Mouse (Mus musculus): ENCODE measurements around the gene Foxo4. TPM values are rescaled to one million over a fixed set of nuclear protein-coding genes. Genes with fewer than 3 reads are reported as not detected.

The Foxo4 gene
- polyA plus RNA-seq, 1 experiment: 20.9 TPM

DNA sequence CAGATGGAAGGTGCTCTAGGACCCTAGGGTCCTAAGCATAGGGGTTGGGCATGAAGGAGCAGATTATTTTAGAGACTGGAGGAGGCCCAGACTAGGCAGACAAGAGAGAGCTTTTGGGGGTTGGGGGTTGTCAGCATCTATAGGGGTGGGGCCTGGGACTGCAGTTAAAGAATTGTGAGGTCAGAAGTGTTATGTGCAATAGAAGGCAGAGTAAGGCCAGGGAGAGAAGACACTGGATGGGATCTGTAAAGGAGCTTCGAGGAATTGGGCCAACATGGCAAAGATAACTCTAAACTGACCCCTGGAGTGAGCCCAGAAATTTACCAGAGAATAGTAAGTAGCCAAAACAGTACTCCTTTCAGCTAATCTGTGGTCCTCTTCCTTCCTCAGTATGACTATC, 9.6 kb downstream of the Foxo4 start, which contains the start of gene Gm614:
Gm614 (minus strand) TSS at position 101 of the 400 bp plus-strand sequence.
- H3K4me1 ChIP-seq (ENCODE audit: control insufficient read depth, insufficient read depth, low read length): no peaks in the 10 kb centered on the region; the same call in 1 of the 2 replicates
- TF ChIP-seq CTCF (IDR thresholded peaks at IDR 0.05; ENCODE audit: control insufficient read depth, insufficient read depth, low read length) (no peak), POLR2A (IDR thresholded peaks at IDR 0.05; ENCODE audit: borderline replicate concordance, control insufficient read depth, low read depth, low read length) (no peak)
- H3K4me3 ChIP-seq (replicated peaks; ENCODE audit: control insufficient read depth, low read depth, low read length): no peak within 1 kb of the TSS
- 94% methylated on average over 1 of the region's 1 CpGs for WGBS
- H3K27ac ChIP-seq (ENCODE audit: control insufficient read depth, insufficient read depth, low read depth, low read length, poor library complexity): no peak within 1 kb of the TSS

DNA sequence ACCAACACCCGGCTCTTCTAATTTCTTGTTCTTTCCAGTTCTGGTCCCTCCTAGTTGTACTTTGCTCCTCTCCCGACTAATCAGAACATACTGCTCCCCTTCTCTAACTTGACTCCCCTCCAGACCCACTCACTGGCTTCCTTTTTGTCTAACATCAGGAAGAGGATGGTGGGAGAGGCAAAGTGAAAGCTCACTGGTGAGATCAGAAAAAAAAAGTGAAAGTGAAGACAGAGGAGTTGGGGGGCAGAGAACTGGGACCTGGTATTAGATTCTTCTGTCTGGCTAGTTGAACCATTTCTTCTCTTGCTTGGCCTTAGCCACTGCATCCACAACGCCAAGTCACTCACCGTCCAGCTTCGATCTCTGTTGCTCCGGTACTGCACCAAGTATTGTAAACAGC, 12.3 kb downstream of the Foxo4 start:
- 45% methylated on average over 6 of the region's 6 CpGs for WGBS
- H3K4me1 ChIP-seq (ENCODE audit: control insufficient read depth, insufficient read depth, low read length): no peaks in the 10 kb centered on the region; the same call in 1 of the 2 replicates
- H3K27ac ChIP-seq (ENCODE audit: control insufficient read depth, insufficient read depth, low read depth, low read length, poor library complexity): no peak overlapping the region
- H3K4me3 ChIP-seq (replicated peaks; ENCODE audit: control insufficient read depth, low read depth, low read length): peak overlapping the region; percentile 55
- TF ChIP-seq CTCF (IDR thresholded peaks at IDR 0.05; ENCODE audit: control insufficient read depth, insufficient read depth, low read length) (no peak), POLR2A (IDR thresholded peaks at IDR 0.05; ENCODE audit: borderline replicate concordance, control insufficient read depth, low read depth, low read length) (no peak)

DNA sequence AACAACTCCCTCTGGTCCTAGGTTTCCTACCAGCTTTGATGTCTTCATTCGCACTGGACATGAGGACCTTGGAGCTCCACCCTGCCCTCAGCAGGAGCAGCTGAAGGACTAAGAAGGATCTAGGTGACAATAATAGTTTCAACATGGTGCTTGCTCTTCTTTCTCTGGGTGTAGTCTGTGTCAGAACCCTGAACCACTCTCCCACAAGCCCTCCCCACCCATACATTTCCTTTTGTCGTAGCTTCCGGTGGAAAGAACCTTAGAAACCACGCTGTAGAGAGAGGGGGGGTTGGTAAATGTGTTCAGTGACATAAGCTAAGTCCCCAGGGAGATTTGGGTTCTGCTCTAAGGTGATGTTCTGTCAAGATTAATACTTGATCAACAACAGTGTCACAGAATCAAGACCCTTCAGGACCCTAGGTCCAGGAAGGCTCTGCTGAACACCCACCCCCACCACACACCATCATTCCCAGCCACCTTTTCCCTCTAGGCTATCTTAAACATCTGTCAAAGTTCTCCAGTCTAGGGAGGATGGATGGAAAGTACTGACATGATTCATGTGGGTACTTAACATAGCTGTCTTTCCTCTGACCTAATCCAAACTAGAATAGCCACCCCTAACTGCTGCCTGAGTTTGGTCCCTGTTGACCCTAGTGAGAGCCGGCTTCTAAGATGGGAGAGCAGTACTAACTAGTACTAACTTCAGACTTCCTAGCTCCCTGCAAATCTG, 13.9 kb downstream of the Foxo4 start, which contains the start of gene Il2rg:
Il2rg (minus strand) TSS at position 231 of the 730 bp plus-strand sequence.
- TF ChIP-seq CTCF (IDR thresholded peaks at IDR 0.05; ENCODE audit: control insufficient read depth, insufficient read depth, low read length) (no peak), POLR2A (IDR thresholded peaks at IDR 0.05; ENCODE audit: borderline replicate concordance, control insufficient read depth, low read depth, low read length) (no peak)
- Histone ChIP-seq H3K4me3 (replicated peaks; ENCODE audit: control insufficient read depth, low read depth, low read length) (peak within 1 kb of the TSS; percentile 73), H3K27ac (ENCODE audit: control insufficient read depth, insufficient read depth, low read depth, low read length, poor library complexity) (peak within 1 kb of the TSS; percentile 72), H3K4me1 (ENCODE audit: control insufficient read depth, insufficient read depth, low read length) (no peaks in the 10 kb centered on the region; the same call in 1 of the 2 replicates)
- 11% methylated on average over 5 of the region's 5 CpGs for WGBS

DNA sequence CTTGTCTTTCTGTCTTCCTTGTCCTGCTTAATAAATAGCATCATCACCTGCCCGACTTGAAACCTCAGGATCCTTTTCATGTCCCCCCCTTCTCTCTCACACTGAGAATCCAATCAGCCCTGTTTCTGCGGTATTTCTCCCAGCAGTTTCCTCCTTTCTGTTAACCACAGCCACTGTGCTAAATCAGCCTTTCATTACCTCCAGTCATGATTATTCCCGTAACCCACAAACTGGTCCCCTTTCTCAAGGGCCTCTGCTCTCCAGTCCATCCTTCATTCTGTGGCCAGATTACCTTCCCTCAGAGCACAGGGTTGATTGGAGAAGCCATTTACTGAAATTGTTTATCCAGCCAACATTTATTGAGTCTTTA, 14.4 kb downstream of the Foxo4 start, which contains the start of gene Gm20489:
Gm20489 (minus strand) TSS at position 269 of the 370 bp plus-strand sequence.
- TF ChIP-seq CTCF (IDR thresholded peaks at IDR 0.05; ENCODE audit: control insufficient read depth, insufficient read depth, low read length) (no peak), POLR2A (IDR thresholded peaks at IDR 0.05; ENCODE audit: borderline replicate concordance, control insufficient read depth, low read depth, low read length) (no peak)
- H3K4me3 ChIP-seq (replicated peaks; ENCODE audit: control insufficient read depth, low read depth, low read length): peak within 1 kb of the TSS; percentile 73
- 15% methylated on average over 3 of the region's 3 CpGs for WGBS
- no peaks in the 10 kb centered on the region; the same call in 1 of the 2 replicates for H3K4me1 ChIP-seq (ENCODE audit: control insufficient read depth, insufficient read depth, low read length)
- peak within 1 kb of the TSS; percentile 72 for H3K27ac ChIP-seq (ENCODE audit: control insufficient read depth, insufficient read depth, low read depth, low read length, poor library complexity)

DNA sequence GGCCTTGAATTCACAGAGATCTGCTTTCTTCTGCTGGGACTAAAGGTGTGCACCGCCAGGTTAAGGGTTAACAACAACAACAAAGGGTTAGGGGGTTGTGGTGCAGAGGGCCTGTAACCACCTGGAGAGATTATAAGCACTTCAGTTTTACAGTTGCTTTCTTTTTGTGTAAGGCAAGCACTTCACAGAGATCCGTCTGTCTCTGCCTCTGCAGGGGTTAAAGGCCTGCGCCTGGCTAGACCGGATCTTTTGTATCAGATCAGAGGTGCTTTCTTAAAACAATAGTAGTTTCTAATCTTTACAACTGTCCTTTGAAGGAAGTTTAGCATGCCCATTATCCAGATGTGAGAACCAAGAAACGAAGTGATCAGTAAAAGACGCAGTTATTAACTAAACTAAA, 19.1 kb downstream of the Foxo4 start:
- 42% methylated on average over 6 of the region's 6 CpGs for WGBS
- Histone ChIP-seq H3K4me3 (replicated peaks; ENCODE audit: control insufficient read depth, low read depth, low read length) (peak overlapping the region; percentile 90), H3K4me1 (ENCODE audit: control insufficient read depth, insufficient read depth, low read length) (no peaks in the 10 kb centered on the region; the same call in 1 of the 2 replicates), H3K27ac (ENCODE audit: control insufficient read depth, insufficient read depth, low read depth, low read length, poor library complexity) (peak overlapping the region; percentile 89)
- TF ChIP-seq POLR2A (IDR thresholded peaks at IDR 0.05; ENCODE audit: borderline replicate concordance, control insufficient read depth, low read depth, low read length) (no peak), CTCF (IDR thresholded peaks at IDR 0.05; ENCODE audit: control insufficient read depth, insufficient read depth, low read length) (no peak)

DNA sequence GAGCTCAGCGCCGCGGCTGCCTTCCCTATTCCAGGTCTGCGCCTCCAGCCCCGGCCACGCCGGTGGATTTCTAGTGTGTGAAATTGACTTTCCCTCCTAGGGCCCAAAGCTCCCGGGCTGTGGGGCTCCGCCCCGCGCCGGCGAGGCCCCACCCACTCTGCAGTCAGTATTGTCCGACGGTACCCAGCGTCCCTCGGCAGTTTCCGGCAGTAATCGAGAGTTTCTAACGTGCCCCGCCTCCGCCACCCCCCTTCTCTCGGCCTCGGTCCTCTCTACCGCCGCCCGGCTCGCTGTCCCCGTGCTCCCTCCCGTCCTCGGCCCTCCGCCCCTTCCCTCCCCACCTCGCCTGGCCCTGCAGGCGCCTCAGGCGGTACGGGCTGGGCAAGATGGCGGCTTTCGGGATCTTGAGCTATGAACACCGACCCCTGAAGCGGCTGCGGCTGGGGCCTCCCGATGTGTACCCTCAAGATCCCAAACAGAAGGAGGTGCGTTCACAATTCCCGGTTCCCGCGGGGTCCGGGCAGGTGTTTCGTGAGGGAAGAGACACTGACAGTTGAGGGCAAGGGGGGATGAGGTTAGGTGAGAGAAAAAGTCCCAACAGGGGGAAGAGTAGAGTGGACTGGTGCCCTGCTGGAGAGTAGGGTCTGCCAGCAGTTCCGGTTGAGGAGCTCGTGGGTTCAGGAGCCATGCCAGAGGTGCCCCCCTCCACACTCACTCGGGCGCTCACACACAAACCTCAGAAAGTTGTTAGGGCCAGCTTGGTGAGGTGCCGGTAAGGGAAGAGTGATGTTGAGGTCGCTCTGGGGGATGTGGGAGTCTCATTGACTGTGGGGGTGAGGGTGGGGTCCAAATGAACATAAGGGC, 19.8 kb downstream of the Foxo4 start, which contains the start of gene Med12:
Med12 (plus strand) TSS at position 156 of the 864 bp plus-strand sequence.
- TF ChIP-seq POLR2A (IDR thresholded peaks at IDR 0.05; ENCODE audit: borderline replicate concordance, control insufficient read depth, low read depth, low read length) (peak; percentile 59; the same call in 1 of the 2 replicates), CTCF (IDR thresholded peaks at IDR 0.05; ENCODE audit: control insufficient read depth, insufficient read depth, low read length) (no peak)
- 10% methylated on average over 54 of the region's 54 CpGs for WGBS
- H3K4me3 ChIP-seq (replicated peaks; ENCODE audit: control insufficient read depth, low read depth, low read length): peak within 1 kb of the TSS; percentile 90
- H3K4me1 ChIP-seq (ENCODE audit: control insufficient read depth, insufficient read depth, low read length): no peaks in the 10 kb centered on the region; the same call in 1 of the 2 replicates
- peak within 1 kb of the TSS; percentile 89 for H3K27ac ChIP-seq (ENCODE audit: control insufficient read depth, insufficient read depth, low read depth, low read length, poor library complexity)

DNA sequence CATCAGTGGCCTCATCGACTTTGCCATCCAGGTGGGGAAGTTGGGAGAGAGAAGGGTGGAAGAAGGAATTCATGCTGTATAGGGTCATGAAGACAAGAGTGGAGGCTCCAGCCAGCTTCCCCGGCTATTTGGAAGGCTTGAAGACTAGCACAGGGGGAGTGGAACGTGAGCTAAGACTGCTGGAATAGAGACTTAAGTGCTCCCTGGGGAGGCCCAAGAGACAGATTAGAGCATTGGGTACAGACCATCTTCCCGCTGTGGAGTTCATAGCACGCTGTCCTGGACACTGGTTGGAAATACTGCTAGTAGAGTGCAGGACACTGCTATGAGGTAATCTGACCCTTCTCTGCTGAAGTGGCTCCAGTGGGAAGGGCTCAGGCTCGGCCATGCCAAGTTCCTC, 28.5 kb downstream of the Foxo4 start:
- H3K4me1 ChIP-seq (ENCODE audit: control insufficient read depth, insufficient read depth, low read length): no peaks in the 10 kb centered on the region
- TF ChIP-seq POLR2A (IDR thresholded peaks at IDR 0.05; ENCODE audit: borderline replicate concordance, control insufficient read depth, low read depth, low read length): no peak
- TF ChIP-seq CTCF (IDR thresholded peaks at IDR 0.05; ENCODE audit: control insufficient read depth, insufficient read depth, low read length): no peak
- WGBS: 81% methylated on average over 6 of the region's 6 CpGs

DNA sequence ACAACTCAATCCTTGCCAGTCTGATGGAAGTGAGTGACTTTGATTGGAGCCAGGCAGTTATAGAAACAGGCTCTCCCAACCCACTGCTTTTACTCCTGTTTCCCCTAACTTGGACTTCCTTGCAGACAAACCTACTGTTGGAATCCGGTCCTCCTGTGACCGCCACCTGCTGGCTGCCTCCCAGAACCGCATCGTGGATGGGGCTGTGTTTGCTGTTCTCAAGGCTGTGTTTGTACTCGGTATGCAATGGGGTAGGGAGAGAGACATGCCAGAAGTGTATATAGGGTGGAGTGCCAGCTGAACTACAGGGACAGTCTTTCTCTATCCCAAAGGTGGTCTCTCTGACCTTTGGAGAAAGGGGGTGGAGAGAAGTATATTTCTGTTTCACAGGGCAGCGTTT, 31.2 kb downstream of the Foxo4 start:
- WGBS: 28% methylated on average over 6 of the region's 6 CpGs
- peak; percentile 78 for TF ChIP-seq CTCF (IDR thresholded peaks at IDR 0.05; ENCODE audit: control insufficient read depth, insufficient read depth, low read length)
- no peak for TF ChIP-seq POLR2A (IDR thresholded peaks at IDR 0.05; ENCODE audit: borderline replicate concordance, control insufficient read depth, low read depth, low read length)
- no peak overlapping the region for H3K27ac ChIP-seq (ENCODE audit: control insufficient read depth, insufficient read depth, low read depth, low read length, poor library complexity)
- H3K4me1 ChIP-seq (ENCODE audit: control insufficient read depth, insufficient read depth, low read length): no peaks in the 10 kb centered on the region; the same call in 1 of the 2 replicates
- H3K4me3 ChIP-seq (replicated peaks; ENCODE audit: control insufficient read depth, low read depth, low read length): no peak overlapping the region

More for the DNA sequence above, 28.5 kb downstream of the Foxo4 start:
- Histone ChIP-seq H3K4me3 (replicated peaks; ENCODE audit: control insufficient read depth, low read depth, low read length) (no peak overlapping the region), H3K27ac (ENCODE audit: control insufficient read depth, insufficient read depth, low read depth, low read length, poor library complexity) (no peak overlapping the region)
